Mouse (Mus musculus): ENCODE measurements at regions not wholly inside any gene's neighbourhood (a gene's known extent, or its start where the extent isn't known, plus 50 kb on each side); places are given as distances from the start of the nearest gene placed in this dataset.

GRCm38 (mm10) chr3:105169117-105169516 lies 102.5 kb downstream of the 4930564D02Rik start:
- WGBS, result 31% methylated on average over 4 of the region's 4 CpGs
- no peak for ATAC-seq (ENCODE audit: low FRiP score, low TSS enrichment)
- no peak overlapping the region for H3K4me2 ChIP-seq (replicated peaks; ENCODE audit: low read depth, low read length)
- no peak overlapping the region for H3K9ac ChIP-seq (ENCODE audit: low read depth, low read length)
- H3K27me3 ChIP-seq (ENCODE audit: control insufficient read depth, insufficient read depth, low read length), result no peaks in the 10 kb centered on the region
- no peak overlapping the region for H3K27ac ChIP-seq (ENCODE audit: low read depth, low read length)
- H3K4me1 ChIP-seq (ENCODE audit: control insufficient read depth, insufficient read depth, low read length), result no peaks in the 10 kb centered on the region
- no peaks in the 10 kb centered on the region for H3K36me3 ChIP-seq (ENCODE audit: control insufficient read depth, insufficient read depth, low read length)
- no peak overlapping the region for H3K4me3 ChIP-seq (ENCODE audit: low read length)
- no peaks in the 10 kb centered on the region; the same call in 1 of the 2 replicates for H3K9me3 ChIP-seq (ENCODE audit: control insufficient read depth, low read length)

DNA sequence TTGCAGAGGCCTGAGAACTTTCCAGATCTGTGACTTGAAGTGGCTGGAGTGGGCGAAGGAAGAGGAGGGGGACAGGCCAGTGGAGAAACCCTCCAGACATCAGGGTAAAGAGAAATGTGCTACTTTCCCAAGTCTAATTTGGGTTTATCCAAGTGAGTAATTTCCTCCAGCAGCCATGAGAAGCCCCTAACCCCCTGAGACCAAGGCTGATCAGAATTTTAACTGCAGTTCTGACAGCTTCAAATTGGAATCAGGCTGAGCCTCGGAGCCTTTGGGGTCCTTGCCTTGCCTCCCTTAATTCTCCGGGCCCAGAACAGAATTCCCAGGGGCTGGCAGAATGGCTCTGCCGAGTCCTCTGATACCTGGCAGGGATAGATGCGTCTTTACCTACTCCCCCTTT lies 104.9 kb downstream of the 4930564D02Rik start:
- ATAC-seq (ENCODE audit: low FRiP score, low TSS enrichment), result no peak

GRCm38 (mm10) chr3:105172054-105172453 lies 105.4 kb downstream of the 4930564D02Rik start:
- WGBS, result 84% methylated on average over 1 of the region's 1 CpGs
- no peaks in the 10 kb centered on the region for H3K4me1 ChIP-seq (ENCODE audit: control insufficient read depth, insufficient read depth, low read length)
- ATAC-seq (ENCODE audit: low FRiP score, low TSS enrichment), result no peak
- no peak overlapping the region for H3K4me2 ChIP-seq (replicated peaks; ENCODE audit: low read depth, low read length)
- H3K36me3 ChIP-seq (ENCODE audit: control insufficient read depth, insufficient read depth, low read length), result no peaks in the 10 kb centered on the region
- no peak overlapping the region for H3K27ac ChIP-seq (ENCODE audit: low read depth, low read length)
- no peaks in the 10 kb centered on the region for H3K27me3 ChIP-seq (ENCODE audit: control insufficient read depth, insufficient read depth, low read length)
- H3K4me3 ChIP-seq (ENCODE audit: low read length), result no peak overlapping the region
- H3K9me3 ChIP-seq (ENCODE audit: control insufficient read depth, low read length), result no peaks in the 10 kb centered on the region; the same call in 1 of the 2 replicates
- no peak overlapping the region for H3K9ac ChIP-seq (ENCODE audit: low read depth, low read length)

More for the DNA sequence above, 104.9 kb downstream of the 4930564D02Rik start:
- Histone ChIP-seq H3K36me3 (ENCODE audit: control insufficient read depth, insufficient read depth, low read length) (no peaks in the 10 kb centered on the region), H3K4me2 (replicated peaks; ENCODE audit: low read depth, low read length) (no peak overlapping the region), H3K27me3 (ENCODE audit: control insufficient read depth, insufficient read depth, low read length) (no peaks in the 10 kb centered on the region), H3K27ac (ENCODE audit: low read depth, low read length) (no peak overlapping the region), H3K4me1 (ENCODE audit: control insufficient read depth, insufficient read depth, low read length) (no peaks in the 10 kb centered on the region), H3K4me3 (ENCODE audit: low read length) (no peak overlapping the region), H3K9me3 (ENCODE audit: control insufficient read depth, low read length) (no peaks in the 10 kb centered on the region; the same call in 1 of the 2 replicates), H3K9ac (ENCODE audit: low read depth, low read length) (no peak overlapping the region)
- 83% methylated on average over 5 of the region's 5 CpGs for WGBS

DNA sequence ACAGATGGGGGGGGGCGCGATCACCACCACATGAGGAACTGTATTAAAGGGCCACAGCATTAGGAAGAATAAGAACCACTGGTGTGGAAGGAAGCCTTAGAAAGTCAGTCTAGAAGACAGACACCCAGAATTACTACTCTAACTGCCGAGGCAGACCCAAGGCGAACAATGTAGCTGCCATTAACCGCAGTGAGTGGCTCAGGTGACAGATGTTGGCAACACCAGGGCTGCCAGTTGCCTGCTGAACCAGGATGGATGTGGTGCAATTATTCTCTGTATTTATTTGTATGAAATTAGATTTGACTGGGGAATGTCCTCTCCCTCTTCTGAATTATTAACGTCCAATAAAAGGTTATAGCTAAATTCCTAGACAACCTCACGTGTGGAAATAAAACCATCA lies 124.7 kb downstream of the 4930564D02Rik start:
- WGBS, result 73% methylated on average over 7 of the region's 7 CpGs
- H3K27me3 ChIP-seq (ENCODE audit: control insufficient read depth, insufficient read depth, low read length), result no peaks in the 10 kb centered on the region
- H3K36me3 ChIP-seq (ENCODE audit: control insufficient read depth, insufficient read depth, low read length), result no peaks in the 10 kb centered on the region
- no peak overlapping the region for H3K4me3 ChIP-seq (ENCODE audit: low read length)
- H3K4me2 ChIP-seq (replicated peaks; ENCODE audit: low read depth, low read length), result no peak overlapping the region
- H3K9ac ChIP-seq (ENCODE audit: low read depth, low read length), result no peak overlapping the region
- no peaks in the 10 kb centered on the region for H3K9me3 ChIP-seq (ENCODE audit: control insufficient read depth, low read length)
- no peak for ATAC-seq (ENCODE audit: low FRiP score, low TSS enrichment)
- H3K4me1 ChIP-seq (ENCODE audit: control insufficient read depth, insufficient read depth, low read length), result no peaks in the 10 kb centered on the region
- no peak overlapping the region for H3K27ac ChIP-seq (ENCODE audit: low read depth, low read length)

DNA sequence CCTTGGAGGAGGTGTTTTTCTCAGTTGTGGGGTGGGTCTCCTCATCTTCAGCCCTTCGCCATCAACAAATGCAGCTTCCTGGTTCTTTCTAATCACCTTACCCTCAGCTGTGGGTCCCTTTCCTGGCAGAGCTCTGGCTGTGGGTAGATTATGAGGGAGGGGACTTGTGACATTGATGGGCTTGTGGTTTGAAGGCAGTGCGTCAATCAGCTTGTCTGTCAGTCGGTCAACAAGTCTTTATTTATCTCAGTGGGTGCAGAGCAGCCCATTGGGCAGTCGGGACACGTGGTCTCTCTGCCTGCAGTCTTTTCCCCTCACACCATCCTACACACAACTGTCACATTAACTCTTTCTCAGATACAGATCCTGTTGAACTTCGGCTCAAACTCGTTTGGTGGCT lies 125.2 kb downstream of the 4930564D02Rik start:
- WGBS, result 58% methylated on average over 7 of the region's 7 CpGs
- Histone ChIP-seq H3K4me2 (replicated peaks; ENCODE audit: low read depth, low read length) (no peak overlapping the region), H3K27ac (ENCODE audit: low read depth, low read length) (no peak overlapping the region), H3K9ac (ENCODE audit: low read depth, low read length) (no peak overlapping the region), H3K27me3 (ENCODE audit: control insufficient read depth, insufficient read depth, low read length) (no peaks in the 10 kb centered on the region), H3K36me3 (ENCODE audit: control insufficient read depth, insufficient read depth, low read length) (no peaks in the 10 kb centered on the region), H3K4me1 (ENCODE audit: control insufficient read depth, insufficient read depth, low read length) (no peaks in the 10 kb centered on the region), H3K9me3 (ENCODE audit: control insufficient read depth, low read length) (no peaks in the 10 kb centered on the region), H3K4me3 (ENCODE audit: low read length) (no peak overlapping the region)
- no peak for ATAC-seq (ENCODE audit: low FRiP score, low TSS enrichment)

GRCm38 (mm10) chr3:105200735-105201134 lies 134.1 kb downstream of the 4930564D02Rik start:
- Histone ChIP-seq H3K36me3 (ENCODE audit: control insufficient read depth, insufficient read depth, low read length) (no peaks in the 10 kb centered on the region), H3K27me3 (ENCODE audit: control insufficient read depth, insufficient read depth, low read length) (no peaks in the 10 kb centered on the region), H3K9ac (ENCODE audit: low read depth, low read length) (no peak overlapping the region), H3K4me1 (ENCODE audit: control insufficient read depth, insufficient read depth, low read length) (no peaks in the 10 kb centered on the region), H3K9me3 (ENCODE audit: control insufficient read depth, low read length) (no peaks in the 10 kb centered on the region), H3K4me3 (ENCODE audit: low read length) (no peak overlapping the region), H3K27ac (ENCODE audit: low read depth, low read length) (no peak overlapping the region), H3K4me2 (replicated peaks; ENCODE audit: low read depth, low read length) (no peak overlapping the region)
- 66% methylated on average over 3 of the region's 3 CpGs for WGBS
- no peak for ATAC-seq (ENCODE audit: low FRiP score, low TSS enrichment)

DNA sequence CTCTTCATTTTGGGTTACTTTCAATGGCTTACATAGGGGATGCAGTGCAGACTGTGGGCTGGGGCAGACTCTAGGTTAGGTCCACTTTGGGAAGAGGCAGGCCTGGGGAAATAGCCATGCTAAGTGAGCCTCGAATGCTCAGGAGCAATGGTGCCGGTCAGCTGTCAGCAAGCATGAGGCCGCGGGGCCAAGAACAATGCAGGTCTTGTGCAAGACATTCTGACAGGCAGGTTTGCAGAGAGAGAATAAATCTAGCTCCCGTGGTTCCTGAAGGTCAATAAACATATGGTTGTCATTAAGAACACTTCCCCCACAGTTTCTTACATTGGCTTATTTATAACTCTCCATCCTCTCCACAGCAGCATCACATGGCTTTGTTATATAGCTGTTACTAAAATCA lies 142.5 kb downstream of the 4930564D02Rik start:
- no peaks in the 10 kb centered on the region for H3K9me3 ChIP-seq (ENCODE audit: control insufficient read depth, low read length)
- no peak overlapping the region for H3K9ac ChIP-seq (ENCODE audit: low read depth, low read length)
- no peaks in the 10 kb centered on the region for H3K27me3 ChIP-seq (ENCODE audit: control insufficient read depth, insufficient read depth, low read length)
- 43% methylated on average over 5 of the region's 5 CpGs for WGBS
- H3K4me2 ChIP-seq (replicated peaks; ENCODE audit: low read depth, low read length), result no peak overlapping the region
- H3K36me3 ChIP-seq (ENCODE audit: control insufficient read depth, insufficient read depth, low read length), result no peaks in the 10 kb centered on the region
- peak; percentile 68 for ATAC-seq (ENCODE audit: low FRiP score, low TSS enrichment)
- no peaks in the 10 kb centered on the region for H3K4me1 ChIP-seq (ENCODE audit: control insufficient read depth, insufficient read depth, low read length)
- no peak overlapping the region for H3K4me3 ChIP-seq (ENCODE audit: low read length)
- H3K27ac ChIP-seq (ENCODE audit: low read depth, low read length), result no peak overlapping the region

GRCm38 (mm10) chr3:105211023-105211422 lies 144.4 kb downstream of the 4930564D02Rik start:
- no peaks in the 10 kb centered on the region for H3K36me3 ChIP-seq (ENCODE audit: control insufficient read depth, insufficient read depth, low read length)
- H3K27me3 ChIP-seq (ENCODE audit: control insufficient read depth, insufficient read depth, low read length), result no peaks in the 10 kb centered on the region
- H3K27ac ChIP-seq (ENCODE audit: low read depth, low read length), result no peak overlapping the region
- H3K9me3 ChIP-seq (ENCODE audit: control insufficient read depth, low read length), result no peaks in the 10 kb centered on the region
- no peak overlapping the region for H3K9ac ChIP-seq (ENCODE audit: low read depth, low read length)
- H3K4me2 ChIP-seq (replicated peaks; ENCODE audit: low read depth, low read length), result no peak overlapping the region
- 93% methylated on average over 1 of the region's 1 CpGs for WGBS
- H3K4me3 ChIP-seq (ENCODE audit: low read length), result no peak overlapping the region
- no peak for ATAC-seq (ENCODE audit: low FRiP score, low TSS enrichment)
- H3K4me1 ChIP-seq (ENCODE audit: control insufficient read depth, insufficient read depth, low read length), result no peaks in the 10 kb centered on the region

GRCm38 (mm10) chr3:105211726-105212125 lies 145.1 kb downstream of the 4930564D02Rik start:
- no peak overlapping the region for H3K4me2 ChIP-seq (replicated peaks; ENCODE audit: low read depth, low read length)
- no peak for ATAC-seq (ENCODE audit: low FRiP score, low TSS enrichment)
- 78% methylated on average over 3 of the region's 3 CpGs for WGBS

More at GRCm38 (mm10) chr3:105211726-105212125, 145.1 kb downstream of the 4930564D02Rik start:
- Histone ChIP-seq H3K27me3 (ENCODE audit: control insufficient read depth, insufficient read depth, low read length) (no peaks in the 10 kb centered on the region), H3K4me1 (ENCODE audit: control insufficient read depth, insufficient read depth, low read length) (no peaks in the 10 kb centered on the region), H3K9me3 (ENCODE audit: control insufficient read depth, low read length) (no peaks in the 10 kb centered on the region), H3K9ac (ENCODE audit: low read depth, low read length) (no peak overlapping the region), H3K36me3 (ENCODE audit: control insufficient read depth, insufficient read depth, low read length) (no peaks in the 10 kb centered on the region), H3K27ac (ENCODE audit: low read depth, low read length) (no peak overlapping the region), H3K4me3 (ENCODE audit: low read length) (no peak overlapping the region)
